Mouse (Mus musculus): ENCODE measurements around the gene Hoxd3. TPM values are rescaled to one million over a fixed set of nuclear protein-coding genes. Genes with fewer than 3 reads are reported as not detected.

Gene Hoxd3
- polyA plus RNA-seq, 1 experiment from 2014 or later = not detected

DNA sequence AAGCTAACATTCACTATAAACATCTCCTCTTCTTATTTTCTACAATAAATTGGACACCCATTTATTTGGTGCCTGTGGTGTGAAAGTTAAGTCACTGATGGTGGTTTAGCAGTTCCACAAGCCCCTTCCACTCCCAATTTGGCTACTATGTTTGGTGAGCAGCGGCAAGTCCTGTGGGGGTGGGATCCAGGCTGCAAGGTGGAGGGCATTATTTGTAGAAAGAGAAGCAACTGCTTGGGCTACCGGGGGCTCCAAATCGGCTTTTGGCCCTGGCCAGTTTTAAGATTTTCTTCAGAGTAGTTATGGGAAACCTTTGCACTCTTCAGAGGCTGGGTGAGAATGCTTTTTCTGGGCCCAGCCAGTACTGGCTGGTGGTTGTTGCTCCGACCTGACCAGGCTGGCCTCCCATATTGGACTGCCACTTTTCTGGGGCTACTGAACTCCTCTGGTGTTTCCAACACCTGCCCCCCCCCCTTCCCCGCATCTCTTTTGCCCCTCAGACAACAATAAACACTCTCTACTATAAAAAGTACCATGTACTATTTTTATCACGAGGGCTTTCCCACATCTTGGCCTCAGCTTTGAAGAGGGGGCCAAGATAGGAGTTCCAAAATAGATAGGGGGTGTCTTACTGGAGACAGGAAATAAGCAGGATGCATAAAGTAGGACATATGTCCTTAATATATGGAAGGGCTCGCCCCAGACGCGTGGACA, 20.2 kb downstream of the Hoxd3 start:
- H3K9ac ChIP-seq = no peak overlapping the region

DNA sequence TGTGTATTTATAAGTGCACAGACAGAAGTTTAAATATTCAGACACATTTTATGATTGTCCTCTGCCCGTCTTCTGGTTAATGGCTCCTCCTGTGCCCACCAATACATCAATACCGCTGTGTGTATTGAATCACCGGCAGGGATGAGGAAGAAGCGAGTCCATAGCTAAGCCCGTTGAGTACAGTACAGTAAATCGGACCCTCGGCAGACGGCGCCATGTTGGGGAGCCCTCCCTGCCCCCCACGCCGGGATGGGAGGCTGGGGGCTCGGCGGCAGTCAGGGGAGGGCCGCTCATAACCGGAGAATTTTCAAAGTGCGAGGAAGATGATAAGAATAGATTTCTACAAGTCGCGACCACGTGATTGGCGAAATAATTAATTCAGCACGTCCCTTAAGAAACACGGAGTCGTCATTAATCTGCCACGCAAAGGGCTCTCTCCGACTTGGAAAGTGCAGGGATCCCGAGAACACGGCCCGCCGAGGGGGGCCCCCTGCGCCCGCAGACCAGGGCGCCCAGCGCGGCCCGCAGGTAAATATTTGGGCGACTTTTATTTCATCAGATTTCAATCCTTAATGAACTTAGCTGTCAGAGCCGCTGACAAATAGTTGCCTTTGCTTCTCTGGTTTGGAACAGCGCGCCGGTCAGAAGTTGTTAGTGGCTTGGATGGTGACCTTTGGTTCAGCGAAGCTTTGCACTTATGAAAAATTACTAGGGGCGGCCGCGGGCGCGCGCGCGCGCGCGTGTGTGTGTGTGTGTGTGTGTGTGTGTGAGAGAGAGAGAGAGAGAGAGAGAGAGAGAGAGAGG, 21.0 kb downstream of the Hoxd3 start:
- Histone ChIP-seq H3K4me1 (0 out of 2 replicates have a peak, but pooled peaks cover 14% of the 10 kb centered on the region), H3K4me3 (replicated peaks) (0 out of 2 replicates have a peak overlapping the region, but pooled peaks have one; percentile 4), H3K9me3 (no peaks in the 10 kb centered on the region), H3K4me2 (no peak overlapping the region), H3K36me3 (replicated peaks) (no peaks in the 10 kb centered on the region), H3K27ac (no peak overlapping the region), H3K9ac (no peak overlapping the region), H3K27me3 (peaks cover 98% of the 10 kb centered on the region)
- WGBS = 1% methylated on average over 52 of the region's 52 CpGs
- no peak for ATAC-seq (ENCODE audit: low FRiP score)

More for the DNA sequence above, 20.2 kb downstream of the Hoxd3 start:
- no peak overlapping the region for H3K4me3 ChIP-seq (replicated peaks)
- H3K27me3 ChIP-seq = peaks cover 98% of the 10 kb centered on the region
- H3K27ac ChIP-seq = no peak overlapping the region
- no peaks in the 10 kb centered on the region for H3K9me3 ChIP-seq
- no peak overlapping the region for H3K4me2 ChIP-seq
- ATAC-seq (ENCODE audit: low FRiP score) = no peak
- peaks cover 20% of the 10 kb centered on the region for H3K4me1 ChIP-seq
- 1% methylated on average over 9 of the region's 9 CpGs for WGBS
- H3K36me3 ChIP-seq (replicated peaks) = no peaks in the 10 kb centered on the region

DNA sequence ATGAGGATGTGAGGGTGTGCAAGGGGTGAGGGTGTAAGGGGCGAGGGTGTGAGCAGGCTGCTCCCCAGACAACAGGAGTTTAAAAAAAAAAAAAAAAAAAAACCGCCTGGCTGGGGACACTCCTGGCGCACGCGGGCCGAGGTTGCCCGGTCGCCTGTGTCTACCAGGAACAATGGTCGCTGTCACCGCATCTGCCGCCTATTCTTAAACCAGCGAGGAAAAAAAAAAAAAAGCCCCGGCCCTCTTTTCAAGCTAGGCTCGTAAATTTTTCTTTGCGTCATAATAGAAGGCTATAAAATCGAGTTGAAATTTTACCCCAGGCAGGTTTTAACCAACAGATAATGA, 21.6 kb downstream of the Hoxd3 start:
- H3K4me1 ChIP-seq = 0 out of 2 replicates have a peak, but pooled peaks cover 14% of the 10 kb centered on the region
- no peak overlapping the region for H3K4me3 ChIP-seq (replicated peaks)
- under 1% methylated on average over 16 of the region's 16 CpGs for WGBS
- H3K9me3 ChIP-seq = no peaks in the 10 kb centered on the region
- no peak overlapping the region for H3K4me2 ChIP-seq
- no peaks in the 10 kb centered on the region for H3K36me3 ChIP-seq (replicated peaks)
- ATAC-seq (ENCODE audit: low FRiP score) = no peak
- H3K27ac ChIP-seq = no peak overlapping the region
- H3K27me3 ChIP-seq = peaks cover 98% of the 10 kb centered on the region
- H3K9ac ChIP-seq = no peak overlapping the region

DNA sequence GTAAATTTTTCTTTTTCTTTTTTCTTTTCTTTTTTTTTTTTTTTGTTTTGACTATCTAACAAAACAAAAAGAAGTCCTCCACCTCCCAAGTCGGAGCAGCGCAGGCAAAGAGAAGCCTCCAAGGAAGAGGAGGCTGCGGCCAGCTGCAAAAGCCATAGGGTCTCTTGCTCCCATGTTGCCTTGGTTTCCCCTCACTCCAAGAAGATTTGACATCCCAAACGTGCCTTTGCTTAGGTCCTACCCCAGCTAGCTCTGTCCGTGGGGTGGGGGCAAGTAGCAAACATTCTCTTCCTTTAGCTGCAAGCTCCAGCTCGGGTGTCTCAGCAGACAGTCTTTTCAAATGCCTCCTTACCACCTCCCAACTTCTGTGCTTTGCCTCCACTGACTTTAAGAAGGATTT, 22.0 kb downstream of the Hoxd3 start:
- Histone ChIP-seq H3K9me3 (no peaks in the 10 kb centered on the region), H3K9ac (no peak overlapping the region), H3K4me1 (0 out of 2 replicates have a peak, but pooled peaks cover 14% of the 10 kb centered on the region), H3K4me3 (replicated peaks) (no peak overlapping the region), H3K36me3 (replicated peaks) (no peaks in the 10 kb centered on the region), H3K27ac (no peak overlapping the region), H3K4me2 (no peak overlapping the region), H3K27me3 (peaks cover 98% of the 10 kb centered on the region)
- 2% methylated on average over 6 of the region's 6 CpGs for WGBS
- ATAC-seq (ENCODE audit: low FRiP score) = no peak

DNA sequence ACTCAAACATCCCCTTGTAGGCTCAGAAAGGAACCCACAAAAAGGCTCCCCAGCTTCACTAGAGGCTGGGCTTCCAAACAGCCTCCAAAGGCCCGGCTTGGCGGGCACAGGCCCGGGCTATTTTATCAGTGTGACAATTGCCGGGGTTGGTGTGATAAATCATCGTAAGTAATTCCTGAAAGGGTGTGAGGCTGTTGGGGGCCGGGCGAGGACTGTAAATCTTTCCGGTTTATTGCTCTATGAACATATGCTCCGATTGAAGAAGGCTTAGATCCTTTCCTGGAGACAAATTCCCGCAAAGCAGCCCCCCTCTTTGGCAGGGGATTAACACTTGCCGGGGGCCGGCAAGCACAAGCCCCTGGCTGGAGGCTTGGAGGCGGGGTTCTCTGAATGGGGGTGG, 22.7 kb downstream of the Hoxd3 start:
- no peak overlapping the region for H3K9ac ChIP-seq
- H3K27me3 ChIP-seq = peaks cover 98% of the 10 kb centered on the region
- H3K4me1 ChIP-seq = 0 out of 2 replicates have a peak, but pooled peaks cover 14% of the 10 kb centered on the region
- H3K27ac ChIP-seq = no peak overlapping the region
- no peaks in the 10 kb centered on the region for H3K36me3 ChIP-seq (replicated peaks)
- 1% methylated on average over 13 of the region's 13 CpGs for WGBS
- no peak for ATAC-seq (ENCODE audit: low FRiP score)
- H3K4me3 ChIP-seq (replicated peaks) = no peak overlapping the region
- no peaks in the 10 kb centered on the region for H3K9me3 ChIP-seq
- no peak overlapping the region for H3K4me2 ChIP-seq

DNA sequence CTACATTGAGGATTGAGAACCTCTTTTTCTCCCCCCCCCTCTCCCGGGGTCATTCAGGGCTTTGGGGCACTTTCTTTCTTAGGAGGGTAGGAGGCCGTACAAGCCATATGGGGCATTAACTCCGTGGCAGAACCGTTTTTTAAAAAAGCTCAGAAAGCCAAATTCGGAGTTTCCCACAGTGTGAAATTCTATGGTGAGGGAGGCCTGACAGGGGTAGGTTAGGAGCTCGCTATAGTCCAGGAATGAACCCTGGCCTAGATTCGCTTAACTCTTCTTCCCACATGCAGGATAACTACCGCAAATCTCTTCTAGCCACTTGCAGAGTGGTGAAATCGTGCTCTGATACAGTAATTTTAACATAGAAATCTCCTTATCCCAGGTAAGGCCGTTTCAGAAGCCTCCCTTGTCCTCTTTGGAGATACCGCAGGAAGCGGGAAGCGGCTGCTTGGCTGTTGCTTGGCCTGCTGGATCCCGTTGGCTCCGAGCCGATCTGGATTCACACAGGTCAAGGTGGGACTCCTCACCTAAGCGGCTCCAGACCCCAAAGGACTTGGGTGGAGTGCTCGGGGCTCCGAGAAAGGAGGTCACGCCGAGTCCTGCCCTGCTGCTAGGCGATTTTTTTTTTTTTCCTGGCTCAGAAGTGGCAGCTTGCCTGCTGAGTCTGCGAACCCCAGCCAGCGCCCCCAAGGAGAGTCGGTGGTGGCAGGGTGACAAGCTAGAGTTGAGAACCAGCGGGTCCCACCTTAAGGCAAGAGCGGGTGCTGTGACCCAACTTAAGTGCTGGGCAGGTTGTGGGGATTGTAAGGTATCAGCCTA, 23.5 kb downstream of the Hoxd3 start:
- no peak overlapping the region for H3K9ac ChIP-seq
- no peaks in the 10 kb centered on the region for H3K9me3 ChIP-seq
- no peak overlapping the region for H3K27ac ChIP-seq
- WGBS = 2% methylated on average over 27 of the region's 27 CpGs
- ATAC-seq (ENCODE audit: low FRiP score) = no peak
- H3K27me3 ChIP-seq = peaks cover 100% of the 10 kb centered on the region
- H3K4me3 ChIP-seq (replicated peaks) = no peak overlapping the region
- H3K4me1 ChIP-seq = 0 out of 2 replicates have a peak, but pooled peaks cover 14% of the 10 kb centered on the region
- no peaks in the 10 kb centered on the region for H3K36me3 ChIP-seq (replicated peaks)
- H3K4me2 ChIP-seq = no peak overlapping the region

DNA sequence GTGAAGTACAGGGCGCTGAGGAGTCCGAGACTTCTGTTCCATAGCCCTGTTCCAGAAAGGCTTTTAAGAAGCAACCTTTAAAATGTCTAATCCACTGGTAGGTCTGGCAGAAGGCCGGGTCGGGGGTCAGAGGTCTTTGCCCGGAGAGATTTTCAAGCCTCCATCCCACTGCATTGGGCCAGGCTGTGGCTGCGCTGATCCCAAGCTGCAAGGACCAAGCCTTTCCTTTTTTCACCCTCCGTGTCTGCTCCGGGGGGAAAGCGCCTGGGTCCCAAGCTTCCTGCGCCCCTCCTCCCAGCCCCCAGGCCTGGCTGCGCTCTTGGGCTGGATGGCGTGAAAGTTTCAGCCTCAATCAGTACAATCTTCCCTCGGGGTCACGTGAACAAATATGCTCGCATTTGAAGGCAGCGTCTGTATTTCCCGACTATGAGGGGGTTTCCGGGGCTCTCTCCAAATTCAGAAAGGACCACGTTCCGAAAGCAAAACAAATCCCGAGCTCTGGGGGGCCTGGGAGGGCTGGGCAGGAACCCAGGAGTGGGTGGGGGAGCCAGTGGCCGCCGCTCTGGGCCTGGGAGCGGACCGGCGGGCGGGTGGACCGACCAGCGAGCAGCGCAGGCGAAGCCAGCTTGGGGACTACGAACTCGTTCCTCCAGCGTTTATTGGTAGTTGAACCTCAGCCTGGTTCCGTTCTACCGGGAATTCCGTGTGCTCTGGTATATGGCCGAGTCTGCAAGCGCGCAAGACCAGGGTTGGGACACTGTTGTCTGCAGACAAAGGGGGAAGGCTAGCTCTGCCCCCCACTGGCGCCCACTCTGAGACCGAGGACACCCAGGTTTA, 24.3 kb downstream of the Hoxd3 start:
- Histone ChIP-seq H3K4me1 (0 out of 2 replicates have a peak, but pooled peaks cover 14% of the 10 kb centered on the region), H3K27me3 (peaks cover 100% of the 10 kb centered on the region), H3K9ac (no peak overlapping the region), H3K9me3 (no peaks in the 10 kb centered on the region), H3K4me3 (replicated peaks) (no peak overlapping the region), H3K27ac (no peak overlapping the region), H3K4me2 (peak overlapping the region; percentile 33), H3K36me3 (replicated peaks) (no peaks in the 10 kb centered on the region)
- under 1% methylated on average over 42 of the region's 42 CpGs for WGBS
- ATAC-seq (ENCODE audit: low FRiP score) = no peak

DNA sequence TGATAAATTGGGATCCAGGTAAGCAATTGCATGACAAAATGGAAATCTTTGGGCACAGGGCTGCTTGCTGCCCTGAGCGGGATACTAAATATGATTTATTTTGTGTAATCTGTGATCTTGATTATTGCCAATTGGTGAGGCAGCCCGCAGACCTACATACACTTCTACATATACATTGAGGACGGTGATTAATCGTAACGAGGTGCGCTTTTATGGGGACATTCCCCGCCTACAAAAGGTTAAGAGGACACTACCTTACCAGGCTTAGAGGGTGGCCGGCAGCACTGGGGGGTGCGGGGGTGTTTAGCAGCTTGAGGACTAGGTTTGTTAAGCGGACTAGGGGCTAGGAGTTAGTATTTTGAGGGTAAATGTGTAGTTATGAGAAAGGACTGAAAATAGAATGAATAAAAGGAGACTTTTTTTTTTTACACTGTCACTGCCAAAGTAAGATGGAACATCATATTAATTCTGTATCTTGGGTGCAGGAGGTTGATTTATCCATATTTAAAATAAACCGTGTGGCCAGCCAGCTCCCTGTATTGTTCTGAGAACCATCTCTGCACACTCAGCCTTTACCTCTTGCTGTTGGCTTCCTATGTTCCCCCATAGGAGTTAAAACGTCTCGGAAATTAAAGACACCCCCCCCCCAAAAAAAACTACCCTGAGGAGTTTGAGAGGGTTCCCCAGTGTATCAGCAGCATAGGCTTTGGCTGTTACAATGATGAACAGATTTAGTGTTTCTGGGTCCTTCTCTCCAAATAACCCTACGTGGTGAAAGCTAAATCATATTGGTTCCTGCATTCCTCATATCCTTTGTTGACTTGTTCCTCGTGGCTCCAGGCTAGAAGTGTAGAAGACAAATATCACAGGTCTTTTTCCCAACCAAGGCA, 25.2 kb downstream of the Hoxd3 start:
- Histone ChIP-seq H3K27ac (no peak overlapping the region), H3K9ac (no peak overlapping the region), H3K36me3 (replicated peaks) (no peaks in the 10 kb centered on the region), H3K4me3 (replicated peaks) (no peak overlapping the region), H3K27me3 (peaks cover 100% of the 10 kb centered on the region), H3K9me3 (no peaks in the 10 kb centered on the region), H3K4me2 (no peak overlapping the region), H3K4me1 (0 out of 2 replicates have a peak, but pooled peaks cover 14% of the 10 kb centered on the region)
- WGBS = 2% methylated on average over 15 of the region's 15 CpGs
- no peak for ATAC-seq (ENCODE audit: low FRiP score)

DNA sequence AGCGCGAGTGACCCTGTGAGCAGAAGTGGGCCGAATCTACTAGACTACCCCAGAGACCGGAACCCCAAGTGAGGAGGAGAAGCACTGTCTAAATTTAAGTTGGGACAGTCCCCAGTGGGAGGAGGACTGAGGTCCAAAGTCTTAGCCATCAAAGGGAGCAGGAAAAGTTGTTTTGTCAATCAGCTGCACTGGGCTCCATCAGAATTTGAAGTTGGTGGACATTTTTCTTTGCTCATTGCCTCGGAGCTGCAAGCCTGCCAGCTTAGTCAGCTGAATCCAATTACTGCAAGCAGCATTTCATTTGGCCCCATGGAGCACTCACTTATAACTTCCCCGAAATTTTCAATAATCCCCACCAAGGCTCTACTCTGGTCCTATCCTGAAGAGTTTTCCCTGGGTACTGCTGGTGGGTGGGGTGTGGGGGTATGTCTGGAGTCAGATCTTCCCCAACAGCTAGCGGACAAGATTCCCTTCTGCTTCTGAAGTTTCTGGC, 25.9 kb downstream of the Hoxd3 start:
- H3K4me1 ChIP-seq = 0 out of 2 replicates have a peak, but pooled peaks cover 12% of the 10 kb centered on the region
- no peaks in the 10 kb centered on the region for H3K36me3 ChIP-seq (replicated peaks)
- no peak for ATAC-seq (ENCODE audit: low FRiP score)
- H3K9ac ChIP-seq = no peak overlapping the region
- no peak overlapping the region for H3K27ac ChIP-seq
- no peaks in the 10 kb centered on the region for H3K9me3 ChIP-seq
- peaks cover 99% of the 10 kb centered on the region for H3K27me3 ChIP-seq
- H3K4me2 ChIP-seq = no peak overlapping the region
- WGBS = 1% methylated on average over 7 of the region's 7 CpGs
- H3K4me3 ChIP-seq (replicated peaks) = no peak overlapping the region

DNA sequence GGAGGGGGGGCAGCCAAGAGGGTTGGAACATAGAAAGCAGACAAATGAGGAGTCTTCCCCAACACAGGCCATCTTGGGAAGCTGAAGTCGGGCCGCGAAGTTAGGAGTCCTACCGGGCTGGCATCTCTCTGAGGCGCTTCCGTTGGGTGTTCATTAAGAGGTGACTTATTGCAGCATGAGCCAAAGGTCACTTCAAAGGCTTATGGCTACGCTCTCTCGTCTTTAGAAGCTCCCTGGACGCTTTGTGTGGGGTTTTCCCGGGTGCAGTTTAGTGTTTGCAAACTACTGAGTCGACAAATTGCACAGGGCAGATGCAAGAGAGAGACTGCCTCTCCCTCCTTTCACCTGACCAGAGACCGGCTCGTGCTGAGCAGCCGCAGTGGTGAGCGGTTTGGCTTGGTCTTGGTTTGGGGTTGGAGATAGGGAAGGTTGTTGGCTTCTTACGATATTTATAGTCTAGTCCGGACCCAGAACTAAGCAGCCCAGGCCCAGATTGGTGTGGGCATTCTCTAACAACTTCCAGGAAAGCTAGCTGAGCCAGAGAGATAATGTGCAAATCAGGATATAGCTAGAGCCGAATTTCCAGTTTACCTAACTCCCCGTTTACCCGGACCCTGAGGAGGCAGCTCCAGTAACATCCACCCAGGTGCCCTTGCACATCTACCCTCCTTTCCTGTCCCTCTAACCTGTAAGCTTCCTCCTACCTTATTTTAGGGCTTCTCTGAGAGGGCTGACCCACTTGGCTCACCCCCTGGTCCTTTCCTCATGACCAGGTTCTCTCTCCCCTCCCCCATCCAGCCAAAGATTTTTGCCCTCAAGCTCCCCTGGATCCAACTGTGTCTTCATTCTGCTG, 27.1 kb downstream of the Hoxd3 start:
- Histone ChIP-seq H3K27ac (no peak overlapping the region), H3K9me3 (no peaks in the 10 kb centered on the region), H3K9ac (no peak overlapping the region), H3K4me1 (0 out of 2 replicates have a peak, but pooled peaks cover 7% of the 10 kb centered on the region), H3K4me3 (replicated peaks) (no peak overlapping the region), H3K36me3 (replicated peaks) (no peaks in the 10 kb centered on the region), H3K27me3 (peaks cover 97% of the 10 kb centered on the region), H3K4me2 (no peak overlapping the region)
- WGBS = under 1% methylated on average over 20 of the region's 20 CpGs
- ATAC-seq (ENCODE audit: low FRiP score) = no peak

All from forebrain, embryonic 12.5 days (tissue).